Mouse (Mus musculus): Measurements from ENCODE around the gene Ckap4.

DNA sequence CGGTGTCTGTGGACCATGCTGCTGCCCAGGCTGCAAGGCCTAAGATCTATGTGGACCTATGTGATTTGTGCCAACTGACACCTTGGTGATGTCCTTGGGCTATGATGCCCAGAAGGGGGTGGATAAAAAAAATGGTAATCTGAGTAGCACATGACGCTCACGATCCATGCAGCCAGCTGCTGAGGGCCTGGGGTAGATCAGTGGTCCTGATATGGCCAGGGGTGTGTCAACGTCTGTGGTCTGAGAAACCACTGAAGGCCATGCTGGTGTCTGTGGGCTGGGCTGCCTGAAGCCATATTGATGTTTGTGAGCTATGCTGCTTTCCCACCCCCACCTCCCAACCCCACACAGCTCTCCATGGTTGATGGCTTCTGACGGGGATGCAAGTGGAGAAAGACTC, 43.7 kb downstream of the Ckap4 start:
- TF ChIP-seq POLR2A (IDR thresholded peaks at IDR 0.05; ENCODE audit: low read depth, low read length) (no peak), CTCF (IDR thresholded peaks at IDR 0.05; ENCODE audit: extremely low read depth, insufficient read depth, insufficient read length, insufficient replicate concordance) (no peak)
